Mouse (Mus musculus): ENCODE results near the gene Slc9a1. TPM values are rescaled to one million over a fixed set of nuclear protein-coding genes. Genes with fewer than 3 reads are reported as not detected.

The Slc9a1 gene
- total and polyA plus RNA-seq, 3 experiments: 3.1 to 14.0 TPM; not detected in 1

DNA sequence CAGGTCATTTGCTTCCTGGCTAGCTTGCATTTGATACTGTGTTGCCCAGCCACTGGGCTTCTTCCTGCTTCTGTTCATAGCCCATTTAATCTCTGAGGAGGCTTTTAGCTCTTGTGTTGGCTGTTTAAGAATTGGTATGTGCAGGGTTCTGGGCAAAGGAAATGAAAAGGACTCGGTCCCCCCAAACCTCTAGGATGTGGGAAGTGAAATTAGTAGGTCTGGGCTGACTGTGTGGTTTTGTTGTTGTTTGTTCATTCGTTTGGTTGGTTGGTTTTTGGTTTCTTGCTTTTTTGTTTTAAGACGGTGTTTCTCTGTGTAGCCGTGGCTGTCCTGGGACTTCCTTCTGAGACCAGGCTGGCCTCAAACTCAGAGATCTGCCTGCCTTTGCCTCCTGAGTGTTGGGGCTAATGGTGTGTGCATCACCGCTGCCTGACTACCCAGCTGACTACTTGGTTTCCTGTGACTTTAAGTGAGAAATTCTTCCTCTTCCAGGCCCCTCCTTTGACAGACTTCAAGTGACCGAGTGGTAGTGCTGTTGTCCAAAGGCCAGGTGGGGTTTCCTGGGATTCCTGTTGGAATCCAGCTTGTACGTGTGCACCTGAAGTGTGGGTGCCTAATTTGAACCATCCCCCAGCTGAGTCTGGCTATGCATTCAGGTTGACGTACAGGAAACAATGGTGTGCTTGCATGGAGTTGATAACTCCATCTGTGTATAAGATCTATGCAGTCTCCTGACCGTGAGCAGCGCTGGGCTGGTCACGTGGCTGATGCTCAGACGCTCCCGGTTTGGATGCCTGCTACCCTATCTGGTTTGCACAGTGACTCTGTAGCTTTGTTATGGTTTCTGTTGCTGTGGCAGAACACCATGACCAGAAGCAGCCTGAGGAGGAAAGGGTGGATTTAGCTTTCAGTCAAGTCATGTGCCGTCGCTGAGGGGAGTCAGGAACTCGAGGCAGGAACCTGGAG is 43.4 kb downstream of the Slc9a1 start (continued):
- TF ChIP-seq USF2 (IDR thresholded peaks at IDR 0.05; ENCODE audit: borderline replicate concordance in 1 of 2, insufficient read depth in 1 of 2, low read depth in 1 of 2, low read length in 2 of 2) (peak; percentile 63 to 90; a peak in 3 of 4 replicates), USF1 (IDR thresholded peaks at IDR 0.05; ENCODE audit: low read depth, low read length) (peak; percentile 97), JUND (IDR thresholded peaks at IDR 0.05; ENCODE audit: low read depth, low read length) (no peak), ZNF384 (IDR thresholded peaks at IDR 0.05; ENCODE audit: low read depth, low read length) (no peak), MAX (IDR thresholded peaks at IDR 0.05; ENCODE audit: low read length) (peak; percentile 97), CHD2 (IDR thresholded peaks at IDR 0.05; ENCODE audit: low read length) (no peak; the same call in 1 of the 2 replicates), ETS1 (IDR thresholded peaks at IDR 0.05; ENCODE audit: low read depth, low read length) (peak; percentile 93), GATA1 (IDR thresholded peaks at IDR 0.05; ENCODE audit: low read depth, low read length) (peak; percentile 95), MAZ (IDR thresholded peaks at IDR 0.05; ENCODE audit: low read depth, low read length) (no peak), TAL1 (IDR thresholded peaks at IDR 0.05; ENCODE audit: low read length) (peak; percentile 95), HCFC1 (IDR thresholded peaks at IDR 0.05; ENCODE audit: low read depth, low read length) (no peak), POLR2AphosphoS2 (IDR thresholded peaks at IDR 0.05; ENCODE audit: low read length) (no peak), MYB (IDR thresholded peaks at IDR 0.05; ENCODE audit: low read depth, low read length) (no peak), POLR2AphosphoS5 (IDR thresholded peaks at IDR 0.05; ENCODE audit: borderline replicate concordance, low read depth, low read length) (no peak), SIN3A (IDR thresholded peaks at IDR 0.05; ENCODE audit: low read length) (peak; percentile 77), TCF12 (IDR thresholded peaks at IDR 0.05; ENCODE audit: low read depth, low read length) (peak; percentile 95)

DNA sequence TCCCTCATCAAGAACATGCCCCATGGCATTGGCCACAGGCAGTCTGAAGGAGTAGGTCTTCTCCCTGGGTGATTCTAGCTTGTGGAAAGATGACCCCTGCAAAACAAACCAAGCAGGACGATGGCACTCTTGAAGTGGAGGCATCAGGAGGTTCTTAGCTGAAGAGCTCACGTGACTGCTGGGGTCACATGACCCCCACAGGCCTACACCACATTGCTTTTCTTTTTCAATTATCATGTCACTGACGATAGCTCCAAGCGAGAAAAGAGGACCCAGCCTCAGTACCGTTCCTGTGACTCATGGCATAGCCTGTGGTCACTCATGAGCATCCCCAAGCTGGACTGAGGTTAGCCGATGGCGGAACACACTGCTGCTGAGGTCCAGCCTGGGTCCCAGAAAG is 44.1 kb downstream of the Slc9a1 start:
- Histone ChIP-seq H3K79me2 (ENCODE audit: control insufficient read depth, insufficient read depth, low read length, poor library complexity) (no peaks in the 10 kb centered on the region), H3K9ac (ENCODE audit: control insufficient read depth, low read depth, low read length, poor library complexity, severe bottlenecking) (peak overlapping the region; percentile 12; the same call in 1 of the 2 replicates), H3K27me3 (ENCODE audit: control insufficient read depth in 1 of 2, insufficient read depth in 2 of 2, low read length in 2 of 2) (no peaks in the 10 kb centered on the region), H3K9me3 (replicated peaks; ENCODE audit: insufficient read depth, low read length) (no peaks in the 10 kb centered on the region), H3K27ac (ENCODE audit: control insufficient read depth, low read depth, low read length) (peak overlapping the region; percentile 92), H3K36me3 (ENCODE audit: control insufficient read depth in 1 of 2, insufficient read depth in 2 of 2, low read length in 2 of 2) (peaks cover 0 to 20% of the 10 kb centered on the region in 2 experiments; a peak in 3 of 4 replicates), H3K4me1 (ENCODE audit: control insufficient read depth in 1 of 2, insufficient read depth in 2 of 2, low read length in 2 of 2) (peaks cover 6 to 28% of the 10 kb centered on the region in 2 experiments), H3K4me3 (ENCODE audit: control insufficient read depth in 1 of 2, insufficient read depth in 1 of 2, low read depth in 2 of 2, low read length in 2 of 2) (no peak overlapping the region)
- no peak for TF ChIP-seq POLR2A (IDR thresholded peaks at IDR 0.05; ENCODE audit: control insufficient read depth in 1 of 2, insufficient read depth in 1 of 2, low read depth in 1 of 2, low read length in 2 of 2, poor library complexity in 1 of 2)
- peak in 1 of 2 experiments; percentile 83; a peak in 2 of 4 replicates for TF ChIP-seq USF2 (IDR thresholded peaks at IDR 0.05; ENCODE audit: borderline replicate concordance in 1 of 2, insufficient read depth in 1 of 2, low read depth in 1 of 2, low read length in 2 of 2)
- TF ChIP-seq MXI1 (IDR thresholded peaks at IDR 0.05; ENCODE audit: low read depth, low read length): no peak
- TF ChIP-seq MAFK (IDR thresholded peaks at IDR 0.05; ENCODE audit: borderline replicate concordance, low read depth, low read length): no peak
- no peak for TF ChIP-seq GABPA (IDR thresholded peaks at IDR 0.05; ENCODE audit: low read depth, low read length)
- peak; percentile 89 for TF ChIP-seq USF1 (IDR thresholded peaks at IDR 0.05; ENCODE audit: low read depth, low read length)
- no peak for TF ChIP-seq ZC3H11A (IDR thresholded peaks at IDR 0.05; ENCODE audit: low read depth, low read length)
- TF ChIP-seq POLR2AphosphoS5 (IDR thresholded peaks at IDR 0.05; ENCODE audit: borderline replicate concordance, low read depth, low read length): no peak
- no peak for TF ChIP-seq ZKSCAN1 (IDR thresholded peaks at IDR 0.05; ENCODE audit: low read depth, low read length)
- no peak for DNase-seq (ENCODE audit: low read depth, low spot score)
